Mouse (Mus musculus): ENCODE measurements around the gene Slc38a6. TPM values are rescaled to one million over a fixed set of nuclear protein-coding genes. Genes with fewer than 3 reads are reported as not detected.

Slc38a6 gene
- polyA plus RNA-seq, 1 experiment from 2014 or later = 9.5 TPM

GRCm38 (mm10) chr12:73287609-73288008, 1.0 kb downstream of the Slc38a6 start:
- peak overlapping the region; percentile 77 for H3K4me3 ChIP-seq (replicated peaks)
- peaks cover 21% of the 10 kb centered on the region for H3K36me3 ChIP-seq
- H3K9me3 ChIP-seq (replicated peaks) = no peaks in the 10 kb centered on the region
- WGBS = 56% methylated on average over 8 of the region's 8 CpGs
- H3K27me3 ChIP-seq = no peaks in the 10 kb centered on the region
- peak overlapping the region; percentile 89; the same call in 1 of the 2 replicates for H3K27ac ChIP-seq
- peak overlapping the region; percentile 72 for H3K4me2 ChIP-seq
- peak overlapping the region; percentile 81; the same call in 1 of the 2 replicates for H3K9ac ChIP-seq
- peaks cover 27% of the 10 kb centered on the region for H3K4me1 ChIP-seq
- no peak for ATAC-seq (replicated peaks; ENCODE audit: low FRiP score)

- Histone ChIP-seq H3K9me3 (replicated peaks) (no peaks in the 10 kb centered on the region), H3K4me2 (no peak overlapping the region), H3K4me3 (replicated peaks) (no peak overlapping the region), H3K27me3 (no peaks in the 10 kb centered on the region), H3K9ac (no peak overlapping the region), H3K27ac (no peak overlapping the region), H3K4me1 (peaks cover 24% of the 10 kb centered on the region), H3K36me3 (peaks cover 16% of the 10 kb centered on the region)
- ATAC-seq (replicated peaks; ENCODE audit: low FRiP score) = no peak
- WGBS = 92% methylated on average over 3 of the region's 3 CpGs
Observed at GRCm38 (mm10) chr12:73288626-73289025, 2.0 kb downstream of the Slc38a6 start.

DNA sequence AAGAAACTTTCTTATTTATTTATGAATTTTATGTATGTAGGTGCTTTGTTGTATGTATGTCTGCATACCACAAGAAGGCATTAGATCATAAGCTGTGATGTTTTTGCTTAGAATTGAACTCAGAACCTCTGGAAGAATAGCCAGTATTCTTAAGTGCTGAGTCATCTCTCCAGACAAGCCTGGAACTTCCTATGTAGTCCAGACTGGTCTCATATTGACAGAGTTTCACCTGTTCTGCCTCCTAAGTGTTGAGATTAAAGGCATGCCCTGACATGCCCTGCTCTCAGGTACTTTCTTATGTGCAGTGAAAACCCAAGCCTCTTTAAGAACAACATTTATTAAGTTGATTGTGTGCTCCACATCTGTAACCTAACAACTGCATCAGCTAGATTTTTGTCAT, 8.3 kb downstream of the Slc38a6 start:
- H3K4me3 ChIP-seq (replicated peaks) = no peak overlapping the region
- no peak for ATAC-seq (replicated peaks; ENCODE audit: low FRiP score)
- no peaks in the 10 kb centered on the region for H3K27me3 ChIP-seq
- no peak overlapping the region for H3K27ac ChIP-seq
- no peak overlapping the region for H3K4me2 ChIP-seq
- H3K36me3 ChIP-seq = peaks cover 20% of the 10 kb centered on the region
- no peaks in the 10 kb centered on the region for H3K4me1 ChIP-seq
- H3K9me3 ChIP-seq (replicated peaks) = no peaks in the 10 kb centered on the region
- H3K9ac ChIP-seq = no peak overlapping the region

- Histone ChIP-seq H3K27me3 (no peaks in the 10 kb centered on the region), H3K4me1 (no peaks in the 10 kb centered on the region), H3K9ac (no peak overlapping the region), H3K36me3 (peaks cover 20% of the 10 kb centered on the region), H3K9me3 (replicated peaks) (no peaks in the 10 kb centered on the region), H3K27ac (no peak overlapping the region), H3K4me3 (replicated peaks) (no peak overlapping the region), H3K4me2 (no peak overlapping the region)
- no peak for ATAC-seq (replicated peaks; ENCODE audit: low FRiP score)
- WGBS = 89% methylated on average over 11 of the region's 11 CpGs
Observed at GRCm38 (mm10) chr12:73295505-73296140, 9.0 kb downstream of the Slc38a6 start.

DNA sequence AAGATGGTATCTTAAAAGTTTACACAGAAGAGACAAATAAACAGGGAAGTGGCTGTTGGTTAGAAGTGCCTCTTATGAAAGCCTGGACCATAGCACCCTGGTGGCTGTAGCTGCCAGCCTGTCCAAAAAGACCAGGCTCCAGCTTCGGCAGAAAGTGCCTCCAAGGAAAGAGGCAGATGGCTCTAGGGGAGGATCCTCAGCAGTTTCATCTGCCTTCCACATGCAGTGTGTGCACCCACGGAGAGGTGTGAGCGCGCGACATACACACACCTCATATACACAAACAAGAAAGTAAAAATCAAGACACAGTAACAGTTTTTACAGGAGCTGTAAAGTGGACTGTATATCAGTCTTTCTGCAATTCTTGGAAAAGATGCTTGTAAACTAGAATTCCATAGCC, 12.0 kb downstream of the Slc38a6 start:
- no peak overlapping the region for H3K9ac ChIP-seq
- H3K27ac ChIP-seq = no peak overlapping the region
- WGBS = 91% methylated on average over 5 of the region's 5 CpGs
- no peaks in the 10 kb centered on the region for H3K27me3 ChIP-seq
- no peak overlapping the region for H3K4me2 ChIP-seq
- no peak overlapping the region for H3K4me3 ChIP-seq (replicated peaks)
- H3K36me3 ChIP-seq = peaks cover 11% of the 10 kb centered on the region; the same call in 1 of the 2 replicates
- no peak for ATAC-seq (replicated peaks; ENCODE audit: low FRiP score)
- no peaks in the 10 kb centered on the region for H3K4me1 ChIP-seq
- no peaks in the 10 kb centered on the region for H3K9me3 ChIP-seq (replicated peaks)

DNA sequence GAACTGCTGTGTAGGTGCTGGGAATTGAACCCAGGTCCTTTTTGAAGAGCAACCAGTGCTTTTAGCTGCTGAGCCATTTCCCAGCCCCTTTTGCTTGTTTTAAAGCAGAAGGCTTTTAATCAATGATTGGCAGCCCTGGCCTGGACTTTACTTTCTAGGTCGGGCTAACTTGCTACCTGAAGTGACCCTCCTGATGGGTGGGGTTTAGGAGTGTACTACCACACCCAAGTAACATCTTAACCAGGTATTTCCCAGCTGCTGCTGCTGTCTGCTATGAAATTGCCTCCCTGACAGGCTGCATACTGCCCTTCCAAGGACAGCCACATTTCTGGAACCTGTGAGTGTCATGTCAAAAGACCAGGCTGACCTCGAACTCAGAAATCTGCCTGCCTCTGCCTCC, 14.0 kb downstream of the Slc38a6 start:
- no peak for ATAC-seq (replicated peaks; ENCODE audit: low FRiP score)
- no peaks in the 10 kb centered on the region for H3K9me3 ChIP-seq (replicated peaks)
- H3K9ac ChIP-seq = no peak overlapping the region
- no peak overlapping the region for H3K27ac ChIP-seq
- no peak overlapping the region for H3K4me3 ChIP-seq (replicated peaks)
- whole genome bisulfite sequencing = 86% methylated on average over 2 of the region's 2 CpGs
- no peaks in the 10 kb centered on the region for H3K4me1 ChIP-seq
- no peak overlapping the region for H3K4me2 ChIP-seq
- no peaks in the 10 kb centered on the region for H3K27me3 ChIP-seq
- H3K36me3 ChIP-seq = no peaks in the 10 kb centered on the region

GRCm38 (mm10) chr12:73304636-73305035, 18.1 kb downstream of the Slc38a6 start:
- H3K36me3 ChIP-seq = no peaks in the 10 kb centered on the region
- H3K4me2 ChIP-seq = no peak overlapping the region
- no peaks in the 10 kb centered on the region for H3K4me1 ChIP-seq
- H3K4me3 ChIP-seq (replicated peaks) = no peak overlapping the region
- no peaks in the 10 kb centered on the region for H3K9me3 ChIP-seq (replicated peaks)
- no peaks in the 10 kb centered on the region for H3K27me3 ChIP-seq
- H3K9ac ChIP-seq = no peak overlapping the region
- no peak for ATAC-seq (replicated peaks; ENCODE audit: low FRiP score)
- 60% methylated on average over 4 of the region's 4 CpGs for WGBS
- H3K27ac ChIP-seq = peak overlapping the region; percentile 37; the same call in 1 of the 2 replicates

- Histone ChIP-seq H3K4me3 (replicated peaks) (no peak overlapping the region), H3K9me3 (replicated peaks) (no peaks in the 10 kb centered on the region), H3K4me2 (no peak overlapping the region), H3K9ac (no peak overlapping the region), H3K27me3 (no peaks in the 10 kb centered on the region), H3K4me1 (no peaks in the 10 kb centered on the region), H3K36me3 (no peaks in the 10 kb centered on the region), H3K27ac (no peak overlapping the region)
- no peak for ATAC-seq (replicated peaks; ENCODE audit: low FRiP score)
- 91% methylated on average over 4 of the region's 4 CpGs for WGBS
Observed at GRCm38 (mm10) chr12:73307750-73308149, 21.2 kb downstream of the Slc38a6 start.

DNA sequence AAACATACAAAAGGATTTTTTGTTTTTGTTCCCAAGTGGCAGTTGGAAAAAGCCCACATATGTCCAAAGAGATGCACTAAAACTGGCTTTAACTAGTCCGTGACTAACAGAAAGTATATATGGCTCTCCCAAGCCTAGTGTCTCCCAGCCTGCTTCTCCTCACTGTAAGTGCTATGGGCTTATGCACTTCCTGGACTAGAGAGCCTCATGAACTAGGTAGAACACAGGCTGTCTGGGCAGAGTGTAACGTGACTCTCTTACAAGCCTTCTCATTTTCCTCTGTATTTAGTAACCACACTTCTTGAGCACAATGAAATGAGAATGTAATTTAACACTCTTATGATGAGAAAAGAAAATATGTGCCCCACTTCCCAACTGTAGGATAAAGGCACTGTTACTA, 22.1 kb downstream of the Slc38a6 start:
- 66% methylated on average over 2 of the region's 2 CpGs for WGBS
- Histone ChIP-seq H3K4me3 (replicated peaks) (no peak overlapping the region), H3K27me3 (no peaks in the 10 kb centered on the region), H3K9me3 (replicated peaks) (no peaks in the 10 kb centered on the region), H3K4me1 (no peaks in the 10 kb centered on the region), H3K36me3 (no peaks in the 10 kb centered on the region), H3K4me2 (no peak overlapping the region), H3K9ac (no peak overlapping the region), H3K27ac (no peak overlapping the region)
- ATAC-seq (replicated peaks; ENCODE audit: low FRiP score) = no peak

- Histone ChIP-seq H3K4me1 (no peaks in the 10 kb centered on the region), H3K27ac (no peak overlapping the region), H3K27me3 (no peaks in the 10 kb centered on the region), H3K4me2 (no peak overlapping the region), H3K4me3 (replicated peaks) (no peak overlapping the region), H3K9me3 (replicated peaks) (no peaks in the 10 kb centered on the region), H3K36me3 (peaks cover 9% of the 10 kb centered on the region; the same call in 1 of the 2 replicates), H3K9ac (no peak overlapping the region)
- no peak for ATAC-seq (replicated peaks; ENCODE audit: low FRiP score)
- 91% methylated on average over 7 of the region's 7 CpGs for WGBS
Observed at GRCm38 (mm10) chr12:73317706-73318686, 31.4 kb downstream of the Slc38a6 start.

DNA sequence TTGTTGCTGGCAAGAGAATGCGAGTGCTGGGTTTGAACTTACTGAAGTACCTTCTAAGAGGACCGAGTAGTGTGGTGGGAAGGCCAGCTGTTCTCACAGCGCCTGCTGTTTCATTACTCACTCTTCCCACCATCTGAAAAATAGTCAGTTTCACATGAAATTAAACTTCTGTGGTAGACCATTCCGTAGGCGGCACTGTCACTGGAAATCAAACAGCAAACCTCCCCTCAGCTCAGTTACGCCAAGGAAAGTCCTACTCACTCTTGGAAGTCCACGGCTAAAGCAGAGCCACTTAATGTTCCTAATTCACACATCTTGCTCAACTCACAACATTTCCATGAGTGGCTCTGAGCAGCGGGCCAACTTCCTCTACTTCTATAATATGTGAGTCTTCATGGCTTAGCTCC, 37.6 kb downstream of the Slc38a6 start:
- Histone ChIP-seq H3K4me1 (0 out of 2 replicates have a peak, but pooled peaks cover 4% of the 10 kb centered on the region), H3K9ac (no peak overlapping the region), H3K36me3 (no peaks in the 10 kb centered on the region), H3K4me2 (no peak overlapping the region), H3K9me3 (replicated peaks) (no peaks in the 10 kb centered on the region), H3K27me3 (no peaks in the 10 kb centered on the region), H3K4me3 (replicated peaks) (no peak overlapping the region), H3K27ac (no peak overlapping the region)
- no peak for ATAC-seq (replicated peaks; ENCODE audit: low FRiP score)
- WGBS = 88% methylated on average over 8 of the region's 8 CpGs

- Histone ChIP-seq H3K36me3 (no peaks in the 10 kb centered on the region), H3K9me3 (replicated peaks) (no peaks in the 10 kb centered on the region), H3K27ac (no peak overlapping the region), H3K4me2 (no peak overlapping the region), H3K4me3 (replicated peaks) (no peak overlapping the region), H3K4me1 (0 out of 2 replicates have a peak, but pooled peaks cover 4% of the 10 kb centered on the region), H3K27me3 (no peaks in the 10 kb centered on the region), H3K9ac (no peak overlapping the region)
- ATAC-seq (replicated peaks; ENCODE audit: low FRiP score) = 0 out of 2 replicates have a peak, but pooled peaks have one; percentile 60
- WGBS = 66% methylated on average over 1 of the region's 1 CpGs
Observed at GRCm38 (mm10) chr12:73324742-73325141, 38.2 kb downstream of the Slc38a6 start.

All from kidney, embryonic 15.5 days (tissue).